Mouse (Mus musculus) midbrain, postnatal 0 days (tissue): ENCODE results near the gene Kdm6b. TPM values are rescaled to one million over a fixed set of nuclear protein-coding genes. Genes with fewer than 3 reads are reported as not detected.

Experiments
- ATAC-seq: fragments of 200-750 bp; cut with Nextera tagmentation; 2 replicates; pipeline ENCODE4 v1.8.0; 2017; ENCODE audit warnings: moderate number of reproducible peaks, mild to moderate bottlenecking, moderate TSS enrichment, moderate library complexity; ENCODE audit not compliant: low FRiP score
- DNase-seq: peaks from one replicate; pipeline ENCODE4 v3.0.0-alpha.2; 2015; ENCODE audit warnings: low spot score
- H3K27ac ChIP-seq: fragments of 300-500 bp; sonication (generic); 2 replicates; pipeline ENCODE4 v1.5.1; 2014; ENCODE audit warnings: low read depth, mild to moderate bottlenecking, low read length, mixed read lengths
- H3K27me3 ChIP-seq: fragments of 300-500 bp; sonication (generic); 2 replicates; pipeline ENCODE4 v1.6.1; 2014; ENCODE audit warnings: low read length, control low read depth, mixed read lengths; ENCODE audit not compliant: insufficient read depth
- H3K36me3 ChIP-seq: fragments of 300-500 bp; sonication (generic); 2 replicates; pipeline ENCODE4 v1.6.1; 2014; ENCODE audit warnings: low read length, control low read depth, mixed read lengths; ENCODE audit not compliant: insufficient read depth
- H3K4me1 ChIP-seq: fragments of 300-500 bp; sonication (generic); 2 replicates; pipeline ENCODE4 v1.6.1; 2014; ENCODE audit warnings: mild to moderate bottlenecking, control low read depth, antibody characterized with exemption, low read length, mixed read lengths; ENCODE audit not compliant: insufficient read depth
- H3K4me2 ChIP-seq: fragments of 300-500 bp; sonication (generic); 2 replicates; pipeline ENCODE4 v1.6.1; 2014; ENCODE audit warnings: low read depth, mild to moderate bottlenecking, low read length, mixed read lengths; ENCODE audit not compliant: poor library complexity, severe bottlenecking
- H3K4me3 ChIP-seq: fragments of 300-500 bp; sonication (generic); 2 replicates; pipeline ENCODE4 v1.5.1; 2014; ENCODE audit warnings: low read depth, mild to moderate bottlenecking, low read length, moderate library complexity
- H3K9ac ChIP-seq: fragments of 300-500 bp; sonication (generic); replicated peaks from 2 replicates; pipeline ENCODE4 v1.6.1; 2014; ENCODE audit warnings: mild to moderate bottlenecking, low read length, moderate library complexity, mixed read lengths; ENCODE audit not compliant: poor library complexity, severe bottlenecking
- H3K9me3 ChIP-seq: fragments of 300-500 bp; sonication (generic); 2 replicates; pipeline ENCODE4 v1.6.1; 2016; ENCODE audit warnings: low read length, control low read depth
- CTCF ChIP-seq: IDR thresholded peaks from 2 replicates; pipeline ENCODE4 v1.5.1; 2016; ENCODE audit warnings: antibody characterized with exemption, mild to moderate bottlenecking
- WGBS: fragments of 180-500 bp; shearing (Covaris S2); extraction: QIAGEN DNeasy Blood & Tissue Kit; methylation state at CpG from one replicate; pipeline ENCODE4 v1.1.7; 2014; 5-methylcytosine and 5-hydroxymethylcytosine counted together
- polyA plus RNA-seq: library from polyadenylated mRNA; unstranded; fragments of >200 nt; fragmentation: Nextera tagmentation; extraction: Ambion mirVana; gene quantifications from 2 replicates; pipeline ENCODE4 v1.2.1, GENCODE M21; 2015
- total RNA-seq: library from RNA; depleted of rRNA; stranded (reverse); fragments of >200 nt; gene quantifications from 2 replicates; pipeline ENCODE4 v1.2.3, GENCODE M21; 2014

Gene Kdm6b
- total and polyA plus RNA-seq, 2 experiments from 2014 or later, result 14.5 to 22.7 TPM

GRCm38 (mm10) chr11:69414421-69415326, 1.2 kb upstream of the Kdm6b start:
- Histone ChIP-seq H3K9ac (peak overlapping the region; percentile 98), H3K4me1 (peaks cover 30% of the 10 kb centered on the region), H3K27ac (peak overlapping the region; percentile 98), H3K4me2 (peak overlapping the region; percentile 94), H3K4me3 (peak overlapping the region; percentile 71), H3K27me3 (no peaks in the 10 kb centered on the region), H3K9me3 (no peaks in the 10 kb centered on the region), H3K36me3 (0 out of 2 replicates have a peak, but pooled peaks cover 4% of the 10 kb centered on the region)
- whole genome bisulfite sequencing, result 13% methylated on average over 4 of the region's 4 CpGs
- ATAC-seq (no peak), DNase-seq (no peak)
- TF ChIP-seq CTCF, result no peak

GRCm38 (mm10) chr11:69412548-69412947, 927 bp downstream of the Kdm6b start:
- H3K4me1 ChIP-seq, result peaks cover 35% of the 10 kb centered on the region
- no peaks in the 10 kb centered on the region for H3K9me3 ChIP-seq
- peak overlapping the region; percentile 94 for H3K4me2 ChIP-seq
- 54% methylated on average over 7 of the region's 7 CpGs for WGBS
- H3K9ac ChIP-seq, result peak overlapping the region; percentile 98
- no peak for ATAC-seq
- H3K27me3 ChIP-seq, result no peaks in the 10 kb centered on the region
- H3K27ac ChIP-seq, result peak overlapping the region; percentile 57
- no peak for DNase-seq
- peak overlapping the region; percentile 71; the same call in 1 of the 2 replicates for H3K4me3 ChIP-seq
- H3K36me3 ChIP-seq, result peaks cover 10% of the 10 kb centered on the region
- no peak for TF ChIP-seq CTCF

GRCm38 (mm10) chr11:69411538-69412203, 1.8 kb downstream of the Kdm6b start:
- TF ChIP-seq CTCF, result no peak
- peaks cover 35% of the 10 kb centered on the region for H3K4me1 ChIP-seq
- under 1% methylated on average over 39 of the region's 39 CpGs for WGBS
- peaks cover 18% of the 10 kb centered on the region for H3K36me3 ChIP-seq
- peak overlapping the region; percentile 94 for H3K4me2 ChIP-seq
- H3K27ac ChIP-seq, result peak overlapping the region; percentile 89
- ATAC-seq, result no peak
- no peaks in the 10 kb centered on the region for H3K27me3 ChIP-seq
- no peaks in the 10 kb centered on the region for H3K9me3 ChIP-seq
- H3K4me3 ChIP-seq, result peak overlapping the region; percentile 73
- H3K9ac ChIP-seq, result peak overlapping the region; percentile 98
- peak; percentile 61 for DNase-seq

DNA sequence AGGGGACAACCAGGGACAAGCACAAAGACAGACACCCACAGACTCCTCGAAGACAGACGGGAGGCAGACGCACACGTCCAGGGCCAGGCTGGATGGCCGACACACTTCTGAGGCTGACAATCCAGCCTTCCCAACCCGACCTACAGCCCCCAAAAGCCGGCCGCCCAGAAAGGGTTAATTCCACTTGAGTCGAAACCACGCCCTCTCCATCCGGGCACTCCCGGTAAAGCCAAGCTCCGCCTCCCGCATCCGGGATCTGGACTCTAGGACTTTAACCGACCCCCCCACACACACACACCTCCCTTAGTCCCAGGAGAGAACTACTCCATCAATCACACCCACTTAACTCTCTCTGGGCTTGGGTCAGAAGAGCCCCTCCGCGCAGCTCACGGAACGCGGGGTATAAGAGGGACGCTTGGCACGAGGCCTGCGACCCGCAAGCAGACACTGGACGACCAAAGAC, 2.4 kb downstream of the Kdm6b start:
- peak; percentile 99 for DNase-seq
- no peaks in the 10 kb centered on the region for H3K27me3 ChIP-seq
- peaks cover 24% of the 10 kb centered on the region for H3K36me3 ChIP-seq
- TF ChIP-seq CTCF, result no peak
- H3K27ac ChIP-seq, result peak overlapping the region; percentile 89
- H3K4me1 ChIP-seq, result peaks cover 35% of the 10 kb centered on the region
- peak overlapping the region; percentile 98 for H3K9ac ChIP-seq
- peak overlapping the region; percentile 94 for H3K4me2 ChIP-seq
- 0% methylated on average over 26 of the region's 26 CpGs for WGBS
- H3K4me3 ChIP-seq, result peak overlapping the region; percentile 73
- peak; percentile 62 for ATAC-seq
- H3K9me3 ChIP-seq, result no peaks in the 10 kb centered on the region

DNA sequence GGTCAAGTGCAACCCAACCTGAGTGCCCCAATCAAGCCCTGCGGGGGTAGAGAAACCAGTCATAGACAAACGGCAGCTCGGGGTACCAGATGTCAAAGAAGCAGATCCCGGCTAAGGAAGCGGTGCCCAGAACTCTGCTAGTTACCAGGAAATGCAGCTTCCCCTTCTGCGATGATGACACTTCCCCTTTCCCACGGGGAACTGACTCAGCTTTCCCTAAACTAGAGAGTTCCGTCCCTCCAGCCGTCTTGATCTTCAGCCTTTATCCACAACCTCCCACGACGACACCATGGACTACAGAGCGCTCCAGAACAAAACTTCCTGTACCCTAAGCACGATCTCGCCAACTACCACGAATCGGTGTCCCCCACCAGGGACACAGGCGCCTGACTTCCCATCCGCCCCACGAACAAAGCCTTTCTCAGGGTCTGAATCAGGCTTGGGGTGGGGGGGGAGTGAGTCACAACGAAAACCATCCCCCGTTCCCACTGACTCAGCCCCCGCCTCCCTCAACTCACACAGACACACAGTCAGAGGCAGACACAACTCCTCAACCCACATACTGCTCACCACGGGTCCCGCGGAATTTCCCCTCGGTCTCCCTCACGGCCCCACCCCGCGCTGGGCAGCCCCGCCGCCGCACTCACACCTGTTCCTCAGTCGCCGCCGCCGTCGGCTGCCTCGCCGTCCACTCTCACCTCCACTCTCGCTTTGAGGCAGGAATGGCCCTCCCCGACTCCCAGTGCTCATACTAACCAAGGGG, 3.0 kb downstream of the Kdm6b start:
- DNase-seq, result no peak
- Histone ChIP-seq H3K9me3 (no peaks in the 10 kb centered on the region), H3K36me3 (peaks cover 30% of the 10 kb centered on the region), H3K4me2 (peak overlapping the region; percentile 94), H3K9ac (peak overlapping the region; percentile 98), H3K4me3 (peak overlapping the region; percentile 73), H3K27ac (peak overlapping the region; percentile 89), H3K27me3 (no peaks in the 10 kb centered on the region), H3K4me1 (peaks cover 35% of the 10 kb centered on the region)
- under 1% methylated on average over 41 of the region's 41 CpGs for WGBS
- ATAC-seq, result no peak; the same call in 1 of the 2 replicates
- no peak for TF ChIP-seq CTCF
